Mouse (Mus musculus): ENCODE measurements around the gene Sars2. TPM values are rescaled to one million over a fixed set of nuclear protein-coding genes. Genes with fewer than 3 reads are reported as not detected.
A peak's percentile ranks its signal among the peaks of the same experiment; 100 is the strongest.

Sars2 gene
- polyA plus RNA-seq, 1 experiment from 2014 or later, result 8.5 TPM

GRCm38 (mm10) chr7:28778825-28779224 is 37.0 kb downstream of the Sars2 start:
- 77% methylated on average over 9 of the region's 9 CpGs for WGBS (ENCODE audit: insufficient replicate concordance)
- no peaks in the 10 kb centered on the region for H3K9me3 ChIP-seq (ENCODE audit: low read length)
- H3K36me3 ChIP-seq (replicated peaks; ENCODE audit: insufficient read depth, low read length), result peaks cover 12% of the 10 kb centered on the region
- no peak overlapping the region for H3K9ac ChIP-seq (replicated peaks)
- H3K4me2 ChIP-seq (ENCODE audit: low read depth, low read length), result no peak overlapping the region
- peaks cover 10% of the 10 kb centered on the region for H3K4me1 ChIP-seq (ENCODE audit: insufficient read depth)
- ATAC-seq, result no peak
- TF ChIP-seq CTCF (IDR thresholded peaks at IDR 0.05; ENCODE audit: low read depth) (no peak), EP300 (IDR thresholded peaks at IDR 0.05; ENCODE audit: low read depth) (no peak)
- no peak for DNase-seq
- H3K27me3 ChIP-seq (ENCODE audit: insufficient read depth, low read length), result no peaks in the 10 kb centered on the region
- no peak overlapping the region for H3K4me3 ChIP-seq (ENCODE audit: low read depth, low read length)
- H3K27ac ChIP-seq (ENCODE audit: low read depth), result no peak overlapping the region

- peaks cover 12% of the 10 kb centered on the region for H3K36me3 ChIP-seq (replicated peaks; ENCODE audit: insufficient read depth, low read length)
- 44% methylated on average over 6 of the region's 6 CpGs for WGBS (ENCODE audit: insufficient replicate concordance)
- H3K27ac ChIP-seq (ENCODE audit: low read depth), result peak overlapping the region; percentile 62
- H3K4me3 ChIP-seq (ENCODE audit: low read depth, low read length), result no peak overlapping the region
- DNase-seq (peak; percentile 90), ATAC-seq (peak; percentile 74)
- H3K9me3 ChIP-seq (ENCODE audit: low read length), result no peaks in the 10 kb centered on the region
- peaks cover 10% of the 10 kb centered on the region for H3K4me1 ChIP-seq (ENCODE audit: insufficient read depth)
- TF ChIP-seq EP300 (IDR thresholded peaks at IDR 0.05; ENCODE audit: low read depth) (no peak), CTCF (IDR thresholded peaks at IDR 0.05; ENCODE audit: low read depth) (peak; percentile 89)
- no peak overlapping the region for H3K9ac ChIP-seq (replicated peaks)
- no peak overlapping the region; the same call in 1 of the 2 replicates for H3K4me2 ChIP-seq (ENCODE audit: low read depth, low read length)
- H3K27me3 ChIP-seq (ENCODE audit: insufficient read depth, low read length), result no peaks in the 10 kb centered on the region
Observed at GRCm38 (mm10) chr7:28780067-28780658, 38.4 kb downstream of the Sars2 start.

GRCm38 (mm10) chr7:28780857-28781256 is 39.1 kb downstream of the Sars2 start:
- H3K36me3 ChIP-seq (replicated peaks; ENCODE audit: insufficient read depth, low read length), result peaks cover 12% of the 10 kb centered on the region
- TF ChIP-seq CTCF (IDR thresholded peaks at IDR 0.05; ENCODE audit: low read depth), result no peak
- TF ChIP-seq EP300 (IDR thresholded peaks at IDR 0.05; ENCODE audit: low read depth), result no peak
- no peaks in the 10 kb centered on the region for H3K9me3 ChIP-seq (ENCODE audit: low read length)
- ATAC-seq (no peak), DNase-seq (no peak)
- H3K4me3 ChIP-seq (ENCODE audit: low read depth, low read length), result no peak overlapping the region
- H3K4me1 ChIP-seq (ENCODE audit: insufficient read depth), result peaks cover 10% of the 10 kb centered on the region
- 45% methylated on average over 7 of the region's 7 CpGs for WGBS (ENCODE audit: insufficient replicate concordance)
- H3K27me3 ChIP-seq (ENCODE audit: insufficient read depth, low read length), result no peaks in the 10 kb centered on the region
- peak overlapping the region; percentile 62 for H3K27ac ChIP-seq (ENCODE audit: low read depth)
- H3K9ac ChIP-seq (replicated peaks), result no peak overlapping the region; the same call in 1 of the 2 replicates
- no peak overlapping the region; the same call in 1 of the 2 replicates for H3K4me2 ChIP-seq (ENCODE audit: low read depth, low read length)

GRCm38 (mm10) chr7:28781261-28781663 is 39.5 kb downstream of the Sars2 start:
- Histone ChIP-seq H3K27ac (ENCODE audit: low read depth) (peak overlapping the region; percentile 62; the same call in 1 of the 2 replicates), H3K9ac (replicated peaks) (no peak overlapping the region; the same call in 1 of the 2 replicates), H3K4me3 (ENCODE audit: low read depth, low read length) (no peak overlapping the region), H3K9me3 (ENCODE audit: low read length) (no peaks in the 10 kb centered on the region), H3K27me3 (ENCODE audit: insufficient read depth, low read length) (no peaks in the 10 kb centered on the region), H3K4me2 (ENCODE audit: low read depth, low read length) (no peak overlapping the region), H3K4me1 (ENCODE audit: insufficient read depth) (peaks cover 10% of the 10 kb centered on the region), H3K36me3 (replicated peaks; ENCODE audit: insufficient read depth, low read length) (peaks cover 12% of the 10 kb centered on the region)
- DNase-seq (no peak), ATAC-seq (no peak)
- TF ChIP-seq CTCF (IDR thresholded peaks at IDR 0.05; ENCODE audit: low read depth) (no peak), EP300 (IDR thresholded peaks at IDR 0.05; ENCODE audit: low read depth) (no peak)
- 58% methylated on average over 8 of the region's 8 CpGs for WGBS (ENCODE audit: insufficient replicate concordance)

- DNase-seq (no peak), ATAC-seq (no peak)
- Histone ChIP-seq H3K27me3 (ENCODE audit: insufficient read depth, low read length) (no peaks in the 10 kb centered on the region), H3K9me3 (ENCODE audit: low read length) (no peaks in the 10 kb centered on the region), H3K4me3 (ENCODE audit: low read depth, low read length) (no peak overlapping the region), H3K4me2 (ENCODE audit: low read depth, low read length) (no peak overlapping the region), H3K36me3 (replicated peaks; ENCODE audit: insufficient read depth, low read length) (peaks cover 12% of the 10 kb centered on the region), H3K4me1 (ENCODE audit: insufficient read depth) (peaks cover 19% of the 10 kb centered on the region), H3K9ac (replicated peaks) (no peak overlapping the region), H3K27ac (ENCODE audit: low read depth) (no peak overlapping the region)
- TF ChIP-seq EP300 (IDR thresholded peaks at IDR 0.05; ENCODE audit: low read depth), result no peak
- TF ChIP-seq CTCF (IDR thresholded peaks at IDR 0.05; ENCODE audit: low read depth), result no peak
- 67% methylated on average over 3 of the region's 5 CpGs for WGBS (ENCODE audit: insufficient replicate concordance)
Observed at GRCm38 (mm10) chr7:28785161-28785560, 43.4 kb downstream of the Sars2 start.

- TF ChIP-seq EP300 (IDR thresholded peaks at IDR 0.05; ENCODE audit: low read depth) (no peak), CTCF (IDR thresholded peaks at IDR 0.05; ENCODE audit: low read depth) (no peak)
- H3K9ac ChIP-seq (replicated peaks), result no peak overlapping the region
- no peak overlapping the region for H3K27ac ChIP-seq (ENCODE audit: low read depth)
- H3K4me2 ChIP-seq (ENCODE audit: low read depth, low read length), result no peak overlapping the region
- WGBS (ENCODE audit: insufficient replicate concordance), result 86% methylated on average over 9 of the region's 9 CpGs
- DNase-seq, result no peak
- no peaks in the 10 kb centered on the region for H3K27me3 ChIP-seq (ENCODE audit: insufficient read depth, low read length)
- peaks cover 15% of the 10 kb centered on the region for H3K4me1 ChIP-seq (ENCODE audit: insufficient read depth)
- H3K4me3 ChIP-seq (ENCODE audit: low read depth, low read length), result no peak overlapping the region
- no peaks in the 10 kb centered on the region for H3K9me3 ChIP-seq (ENCODE audit: low read length)
- peaks cover 9% of the 10 kb centered on the region for H3K36me3 ChIP-seq (replicated peaks; ENCODE audit: insufficient read depth, low read length)
- no peak for ATAC-seq
Observed at GRCm38 (mm10) chr7:28787884-28788283, 46.1 kb downstream of the Sars2 start.

All from liver, postnatal 0 days (tissue).